Mouse (Mus musculus) adrenal gland, adult 8-10 months (tissue): Measurements from ENCODE around the gene Prr18. TPM values are rescaled to one million over a fixed set of nuclear protein-coding genes. Genes with fewer than 3 reads are reported as not detected.

Experiments used
- DNase-seq: peaks from one replicate; pipeline ENCODE4 v3.0.0; 2022
- total RNA-seq, 4 experiments: library from RNA; stranded (reverse); gene quantifications; 2 replicates each; pipeline ENCODE4 v1.2.4; 2022

The Prr18 gene
- total RNA-seq, 4 experiments from 2014 or later, result 0.13 to 0.55 (median 0.35) TPM

DNA sequence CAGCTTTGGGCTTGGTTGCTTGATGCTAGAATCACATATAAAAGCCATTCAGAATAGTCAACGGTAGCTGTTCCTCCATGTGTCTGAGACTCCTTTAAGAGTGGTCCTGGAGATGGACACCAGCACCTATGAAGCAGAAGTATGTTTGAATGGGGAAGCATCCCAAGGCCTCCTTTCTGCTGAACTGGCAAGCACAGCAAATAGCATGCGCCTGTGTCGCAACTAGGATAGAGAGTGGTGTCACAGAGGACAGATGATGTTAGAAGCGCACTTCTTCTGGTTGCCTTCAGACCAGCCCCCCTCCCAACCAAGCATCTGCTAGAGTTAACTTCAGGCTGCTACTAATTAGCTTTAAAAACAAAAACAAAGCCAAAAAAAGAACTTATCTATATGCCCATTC is 53.2 kb downstream of the Prr18 start:
- DNase-seq, result no peak

Other genes with a start within 250 kb of the Prr18 start
- under 1 TPM; 0.40 to 0.99 (median 0.55) TPM for gene Gm49673, start 189.7 kb upstream of the Prr18 start, total RNA-seq
- 10 to 100 TPM; 54.7 to 87.9 (median 79.3) TPM for gene Rnaset2a, start 189.4 kb upstream of the Prr18 start, total RNA-seq
- 10 to 100 TPM; 25.0 to 29.9 (median 27.9) TPM for gene Fgfr1op, start 172.0 kb upstream of the Prr18 start, total RNA-seq
- under 1 TPM in 1 of 4 experiments, not detected in 3; 1.00 TPM for gene Ccr6, start 101.4 kb upstream of the Prr18 start, total RNA-seq
- gene Mpc1, start 54.6 kb upstream of the Prr18 start, total RNA-seq, result 100 to 1,000 TPM; 122 to 221 (median 169) TPM
- gene Sft2d1, start 26.4 kb upstream of the Prr18 start, total RNA-seq, result 10 to 100 TPM; 42.0 to 50.0 (median 45.0) TPM
- gene T2, start 18.5 kb downstream of the Prr18 start, total RNA-seq, result not detected
- gene T, start 97.0 kb downstream of the Prr18 start, total RNA-seq, result not detected
- 100 to 1,000 TPM in 1 of 4 experiments, 10 to 100 TPM in 3; 16.9 to 104 (median 44.4) TPM for gene Pde10a, start 187.9 kb downstream of the Prr18 start, total RNA-seq
- gene Gm17087, start 229.5 kb downstream of the Prr18 start, total RNA-seq, result not detected